ENCODE assay signal across 10 mouse cellular contexts in genomic region chr9:57220356-57220755, GRCm38 (mm10). TPM values are rescaled to one million over a fixed set of nuclear protein-coding genes. Genes with fewer than 3 reads are reported as not detected.
DNase-seq lines count a peak whose midpoint lies in the region; ATAC-seq lines count a peak whose summit lies in the region.
"Had no signal": no experiment of that assay in that cellular context is flagged by ENCODE, and none has a peak within 500 bp of the region (broad histone marks: within the 10 kb centered on the region; RNA-seq: fewer than 3 reads in every experiment).

No protein-coding gene starts in this region.

- H3K27ac ChIP-seq in midbrain, embryonic 14.5 days (replicated peaks; ENCODE audit: low read depth, low read length): no peak overlapping the region
- H3K27ac ChIP-seq in midbrain, embryonic 15.5 days: no peak overlapping the region

- ATAC-seq in midbrain, embryonic 14.5 days (ENCODE audit: low FRiP score, low TSS enrichment): no peak
- ATAC-seq in midbrain, embryonic 15.5 days (replicated peaks): no peak

- H3K9me3 ChIP-seq in midbrain, embryonic 14.5 days (ENCODE audit: control insufficient read depth, low read length): no peaks in the 10 kb centered on the region
- no peaks in the 10 kb centered on the region for H3K9me3 ChIP-seq in midbrain, embryonic 15.5 days

- DNase-seq in adrenal gland, postnatal 10 days: peak; percentile 54
- no peak for DNase-seq in adrenal gland, postnatal 4 days (ENCODE audit: low spot score in 2 of 2)
- DNase-seq in midbrain, embryonic 14.5 days: peak; percentile 82
- peak; percentile 54 for DNase-seq in cerebellum, adult 9-11 months
- DNase-seq in kidney, adult 9 months: peak; percentile 71
- DNase-seq in lung, postnatal 14 days: peak; percentile 49
- peak; percentile 11 to 44 for DNase-seq in thymus, postnatal 10 days (ENCODE audit: low spot score in 2 of 2)

- H3K9ac ChIP-seq in midbrain, embryonic 14.5 days (replicated peaks; ENCODE audit: low read length): no peak overlapping the region
- no peak overlapping the region for H3K9ac ChIP-seq in midbrain, embryonic 15.5 days

- H3K4me1 ChIP-seq in midbrain, embryonic 14.5 days (ENCODE audit: control insufficient read depth, insufficient read depth, low read length): no peaks in the 10 kb centered on the region
- no peaks in the 10 kb centered on the region for H3K4me1 ChIP-seq in midbrain, embryonic 15.5 days

- no peaks in the 10 kb centered on the region for H3K27me3 ChIP-seq in midbrain, embryonic 14.5 days (ENCODE audit: control insufficient read depth, insufficient read depth, low read length)
- H3K27me3 ChIP-seq in midbrain, embryonic 15.5 days (replicated peaks): no peaks in the 10 kb centered on the region

- no peak overlapping the region for H3K4me3 ChIP-seq in midbrain, embryonic 14.5 days (replicated peaks; ENCODE audit: low read depth, low read length)
- no peak overlapping the region for H3K4me3 ChIP-seq in midbrain, embryonic 15.5 days
- H3K4me3 ChIP-seq: myocyte had no signal

- no peaks in the 10 kb centered on the region for H3K36me3 ChIP-seq in midbrain, embryonic 14.5 days (ENCODE audit: control insufficient read depth, insufficient read depth, low read length)
- H3K36me3 ChIP-seq in midbrain, embryonic 15.5 days (replicated peaks): no peaks in the 10 kb centered on the region

- no peak overlapping the region for H3K4me2 ChIP-seq in midbrain, embryonic 14.5 days (ENCODE audit: low read length)
- no peak overlapping the region for H3K4me2 ChIP-seq in midbrain, embryonic 15.5 days

- WGBS in midbrain, embryonic 14.5 days: 20% methylated on average over 6 of the region's 6 CpGs
- WGBS in midbrain, embryonic 15.5 days: 26% methylated on average over 6 of the region's 6 CpGs

RNA-seq across cellular contexts. Expression of gene Trcg1, which starts 16.0 kb away (rescaled TPM):
- total RNA-seq in adrenal gland, postnatal 10 days (2021): not detected
- total RNA-seq in adrenal gland, postnatal 4 days (2021): not detected
- polyA plus RNA-seq in midbrain, embryonic 14.5 days (2014; fragmentation: Nextera tagmentation; extraction: Ambion mirVana): not detected in 2 replicates
- polyA plus RNA-seq in midbrain, embryonic 15.5 days (2015; fragmentation: Nextera tagmentation; extraction: Ambion mirVana): not detected in 2 replicates
- polyA plus RNA-seq: heart, embryonic 16.5 days; myocyte had no signal

RNA-seq across cellular contexts. Expression of gene 1700017B05Rik, which starts 42.1 kb away (rescaled TPM):
- 10 to 100 TPM; 38.2 to 40.2 TPM for total RNA-seq in adrenal gland, postnatal 10 days (2021)
- total RNA-seq in adrenal gland, postnatal 4 days (2021): 10 to 100 TPM; 73.3 to 79.1 TPM
- polyA plus RNA-seq in midbrain, embryonic 14.5 days (2014; fragmentation: Nextera tagmentation; extraction: Ambion mirVana): 3.3 and 4.4 TPM in 2 replicates
- 4.0 and 4.4 TPM in 2 replicates for polyA plus RNA-seq in midbrain, embryonic 15.5 days (2015; fragmentation: Nextera tagmentation; extraction: Ambion mirVana)

Comparison
In these comparisons a context has a peak if more than half of its experiments do, and no peak if none do; other contexts are left out.
1. DNase-seq: peak in adrenal gland, postnatal 10 days (single experiment), midbrain, embryonic 14.5 days (single experiment), cerebellum, adult 9-11 months (single experiment), kidney, adult 9 months (single experiment), lung, postnatal 14 days (single experiment) and thymus, postnatal 10 days (2 of 2); none in adrenal gland, postnatal 4 days (0 of 2).